Mouse (Mus musculus) embryo, embryonic 11.5 days (tissue): ENCODE measurements around the gene Lrrc4.

Experiments used
- DNase-seq: peaks from one replicate; pipeline ENCODE4 v3.0.0-alpha.2; 2012; ENCODE audit warnings: low read depth, low spot score

The Lrrc4 gene

GRCm38 (mm10) chr6:28825894-28826293 is 5.7 kb downstream of the Lrrc4 start:
- DNase-seq = no peak

- DNase-seq = no peak
These were observed 7.7 kb downstream of the Lrrc4 start for GRCm38 (mm10) chr6:28823802-28824201.

- DNase-seq = no peak
These were observed 8.2 kb downstream of the Lrrc4 start for GRCm38 (mm10) chr6:28823375-28823774.

- DNase-seq = no peak
These were observed 9.3 kb downstream of the Lrrc4 start for GRCm38 (mm10) chr6:28822296-28822695.

GRCm38 (mm10) chr6:28819509-28820358 is 11.8 kb downstream of the Lrrc4 start:
- no peak for DNase-seq

- DNase-seq = no peak
These were observed 14.5 kb downstream of the Lrrc4 start for GRCm38 (mm10) chr6:28817039-28817438.

GRCm38 (mm10) chr6:28814895-28815294 is 16.7 kb downstream of the Lrrc4 start:
- no peak for DNase-seq

- no peak for DNase-seq
These were observed 18.5 kb downstream of the Lrrc4 start for GRCm38 (mm10) chr6:28813057-28813456.

GRCm38 (mm10) chr6:28804751-28805150 is 26.8 kb downstream of the Lrrc4 start:
- no peak for DNase-seq

- no peak for DNase-seq
These were observed 27.8 kb downstream of the Lrrc4 start for GRCm38 (mm10) chr6:28803678-28804279.

- DNase-seq = no peak
These were observed 30.6 kb downstream of the Lrrc4 start for GRCm38 (mm10) chr6:28800976-28801375.

GRCm38 (mm10) chr6:28799818-28800217 is 31.7 kb downstream of the Lrrc4 start:
- DNase-seq = no peak

- no peak for DNase-seq
These were observed 35.6 kb downstream of the Lrrc4 start for GRCm38 (mm10) chr6:28795792-28796515.

GRCm38 (mm10) chr6:28795380-28795779 is 36.2 kb downstream of the Lrrc4 start:
- DNase-seq = no peak

- DNase-seq = no peak
These were observed 39.7 kb downstream of the Lrrc4 start for GRCm38 (mm10) chr6:28791809-28792208.

- DNase-seq = no peak
These were observed 40.4 kb downstream of the Lrrc4 start for GRCm38 (mm10) chr6:28791183-28791582.

- no peak for DNase-seq
These were observed 41.9 kb downstream of the Lrrc4 start for GRCm38 (mm10) chr6:28789685-28790084.

GRCm38 (mm10) chr6:28787133-28787532 is 44.4 kb downstream of the Lrrc4 start:
- DNase-seq = no peak

GRCm38 (mm10) chr6:28785770-28786169 is 45.8 kb downstream of the Lrrc4 start:
- DNase-seq = no peak

GRCm38 (mm10) chr6:28783953-28784352 is 47.6 kb downstream of the Lrrc4 start:
- no peak for DNase-seq

- DNase-seq = no peak
These were observed 48.4 kb downstream of the Lrrc4 start for GRCm38 (mm10) chr6:28783082-28783647.

- no peak for DNase-seq
These were observed 49.9 kb downstream of the Lrrc4 start for GRCm38 (mm10) chr6:28781696-28782095.
